ENCODE assay signal across 19 mouse cellular contexts in the genomic region with DNA sequence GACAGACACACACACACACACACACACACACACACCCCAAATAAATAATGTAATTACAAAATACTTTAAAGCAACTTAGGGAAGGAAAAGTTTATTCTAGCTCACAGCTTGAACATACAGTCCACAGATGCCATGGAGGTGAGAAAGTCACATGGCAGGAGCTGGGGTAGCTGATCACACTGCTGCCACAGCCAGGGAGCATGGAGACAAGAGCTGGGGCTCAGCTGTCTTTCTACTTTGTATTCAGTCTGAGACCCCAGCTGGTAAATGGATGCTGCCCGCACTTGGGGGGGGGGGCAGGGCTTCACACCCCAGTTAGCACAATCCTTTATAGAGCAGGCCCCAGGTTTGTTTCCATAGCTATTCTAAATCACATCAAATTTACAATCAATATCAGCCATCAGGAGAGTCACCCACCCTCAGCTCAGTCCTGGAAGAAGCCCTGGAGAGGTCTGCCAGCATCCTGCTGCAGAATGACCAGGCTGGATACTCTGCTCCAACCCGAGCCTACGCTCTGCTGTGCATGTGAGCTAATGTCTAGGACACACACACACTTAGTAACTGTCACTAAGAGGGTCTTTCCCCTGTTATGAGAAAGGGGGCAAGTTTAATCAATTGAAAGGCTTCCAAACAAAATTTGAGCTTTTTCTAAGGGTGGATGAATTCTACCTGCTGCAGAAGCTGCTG.
DNase-seq lines count a peak whose midpoint lies in the region; ATAC-seq and TF ChIP-seq lines count a peak whose summit lies in the region.
"Had no signal": no experiment of that assay in that cellular context is flagged by ENCODE, and none has a peak within 500 bp of the region (broad histone marks: within the 10 kb centered on the region; RNA-seq: fewer than 3 reads in every experiment).

No protein-coding gene starts in this region.

- H3K36me3 ChIP-seq in hindbrain, embryonic 10.5 days: no peaks in the 10 kb centered on the region
- H3K36me3 ChIP-seq in hindbrain, embryonic 16.5 days (ENCODE audit: control insufficient read depth, insufficient read depth, low read length): no peaks in the 10 kb centered on the region
- H3K36me3 ChIP-seq in midbrain, embryonic 11.5 days (ENCODE audit: control insufficient read depth, insufficient read depth, low read length): no peaks in the 10 kb centered on the region
- H3K36me3 ChIP-seq in midbrain, postnatal 0 days (ENCODE audit: insufficient read depth, low read length): no peaks in the 10 kb centered on the region
- H3K36me3 ChIP-seq in midbrain, embryonic 14.5 days (ENCODE audit: control insufficient read depth, insufficient read depth, low read length): no peaks in the 10 kb centered on the region
- H3K36me3 ChIP-seq: embryonic facial prominence, embryonic 12.5 days; heart, embryonic 15.5 days had no signal

- H3K27ac ChIP-seq in hindbrain, embryonic 10.5 days: 0 out of 2 replicates have a peak overlapping the region, but pooled peaks have one; percentile 10
- no peak overlapping the region for H3K27ac ChIP-seq in hindbrain, embryonic 16.5 days (ENCODE audit: low read depth, low read length)
- no peak overlapping the region for H3K27ac ChIP-seq in midbrain, embryonic 11.5 days (ENCODE audit: low read depth, low read length)
- no peak overlapping the region for H3K27ac ChIP-seq in midbrain, postnatal 0 days (ENCODE audit: low read depth, low read length)
- H3K27ac ChIP-seq in midbrain, embryonic 14.5 days (replicated peaks; ENCODE audit: low read depth, low read length): no peak overlapping the region
- H3K27ac ChIP-seq: embryonic facial prominence, embryonic 12.5 days; heart, adult 2 months; heart, embryonic 15.5 days had no signal

- 0 out of 2 replicates have a peak, but pooled peaks cover 6% of the 10 kb centered on the region for H3K9me3 ChIP-seq in hindbrain, embryonic 10.5 days
- H3K9me3 ChIP-seq in hindbrain, embryonic 16.5 days (ENCODE audit: control insufficient read depth, low read length): peaks cover 4% of the 10 kb centered on the region; the same call in 1 of the 2 replicates
- no peaks in the 10 kb centered on the region; the same call in 1 of the 2 replicates for H3K9me3 ChIP-seq in midbrain, embryonic 11.5 days (ENCODE audit: control insufficient read depth, low read length)
- no peaks in the 10 kb centered on the region for H3K9me3 ChIP-seq in midbrain, postnatal 0 days (ENCODE audit: low read length)
- peaks cover 6% of the 10 kb centered on the region for H3K9me3 ChIP-seq in midbrain, embryonic 14.5 days (ENCODE audit: control insufficient read depth, low read length)
- H3K9me3 ChIP-seq: embryonic facial prominence, embryonic 12.5 days; heart, embryonic 15.5 days had no signal

- 0 out of 2 replicates have a peak, but pooled peaks cover 8% of the 10 kb centered on the region for H3K27me3 ChIP-seq in hindbrain, embryonic 10.5 days (ENCODE audit: insufficient read depth, poor library complexity, severe bottlenecking)
- H3K27me3 ChIP-seq in hindbrain, embryonic 16.5 days (replicated peaks; ENCODE audit: control insufficient read depth, insufficient read depth, low read length): no peaks in the 10 kb centered on the region; the same call in 1 of the 2 replicates
- no peaks in the 10 kb centered on the region for H3K27me3 ChIP-seq in midbrain, embryonic 11.5 days (ENCODE audit: control insufficient read depth, insufficient read depth, low read length)
- H3K27me3 ChIP-seq in midbrain, postnatal 0 days (ENCODE audit: insufficient read depth, low read length): no peaks in the 10 kb centered on the region
- H3K27me3 ChIP-seq in midbrain, embryonic 14.5 days (ENCODE audit: control insufficient read depth, insufficient read depth, low read length): no peaks in the 10 kb centered on the region
- H3K27me3 ChIP-seq: embryonic facial prominence, embryonic 12.5 days had no signal

- 63% methylated on average over 3 of the region's 3 CpGs for WGBS in hindbrain, embryonic 10.5 days
- WGBS in hindbrain, embryonic 16.5 days: 36% methylated on average over 3 of the region's 3 CpGs
- WGBS in midbrain, embryonic 11.5 days: 52% methylated on average over 3 of the region's 3 CpGs
- 46% methylated on average over 3 of the region's 3 CpGs for WGBS in midbrain, postnatal 0 days
- 35% methylated on average over 3 of the region's 3 CpGs for WGBS in midbrain, embryonic 14.5 days

- H3K4me3 ChIP-seq in hindbrain, embryonic 10.5 days: no peak overlapping the region
- H3K4me3 ChIP-seq in hindbrain, embryonic 16.5 days (ENCODE audit: low read length): no peak overlapping the region
- no peak overlapping the region for H3K4me3 ChIP-seq in midbrain, embryonic 11.5 days (ENCODE audit: low read depth, low read length)
- no peak overlapping the region for H3K4me3 ChIP-seq in midbrain, postnatal 0 days (ENCODE audit: low read depth, low read length)
- no peak overlapping the region for H3K4me3 ChIP-seq in midbrain, embryonic 14.5 days (replicated peaks; ENCODE audit: low read depth, low read length)
- H3K4me3 ChIP-seq: embryonic facial prominence, embryonic 12.5 days; heart, adult 2 months; heart, embryonic 15.5 days had no signal

- peaks cover 17% of the 10 kb centered on the region for H3K4me1 ChIP-seq in hindbrain, embryonic 10.5 days (replicated peaks)
- no peaks in the 10 kb centered on the region for H3K4me1 ChIP-seq in hindbrain, embryonic 16.5 days (ENCODE audit: control insufficient read depth, insufficient read depth, low read depth, low read length)
- peaks cover 4% of the 10 kb centered on the region; the same call in 1 of the 2 replicates for H3K4me1 ChIP-seq in midbrain, embryonic 11.5 days (ENCODE audit: control insufficient read depth, insufficient read depth, low read length)
- H3K4me1 ChIP-seq in midbrain, postnatal 0 days (ENCODE audit: insufficient read depth, low read length): no peaks in the 10 kb centered on the region
- no peaks in the 10 kb centered on the region for H3K4me1 ChIP-seq in midbrain, embryonic 14.5 days (ENCODE audit: control insufficient read depth, insufficient read depth, low read length)
- H3K4me1 ChIP-seq: embryonic facial prominence, embryonic 12.5 days; heart, embryonic 15.5 days had no signal

- DNase-seq in hindbrain, embryonic 10.5 days (ENCODE audit: low spot score): no peak
- no peak for DNase-seq in midbrain, embryonic 11.5 days (ENCODE audit: low spot score, missing footprints)
- no peak for DNase-seq in midbrain, postnatal 0 days (ENCODE audit: low spot score)
- DNase-seq in brain, embryonic 14.5 days (ENCODE audit: low read depth): peak; percentile 52
- peak; percentile 31 for DNase-seq in midbrain, embryonic 14.5 days
- no peak for DNase-seq in testis, postnatal 14 days (ENCODE audit: low spot score)
- DNase-seq: adrenal gland, postnatal 10 days; cerebellum, adult 11-12 months; cerebellum, adult 9-10 months; cerebellum, postnatal 25 days; forebrain, postnatal 0 days; gastrocnemius, postnatal 14 days; heart, adult 2 months; heart, postnatal 14 days had no signal

- no peak for TF ChIP-seq POLR2A in brain, embryonic 14.5 days (IDR thresholded peaks at IDR 0.05; ENCODE audit: borderline replicate concordance, extremely low read depth, insufficient read depth, insufficient read length, poor library complexity, severe bottlenecking)

- ATAC-seq in hindbrain, embryonic 16.5 days: no peak
- 0 out of 2 replicates have a peak, but pooled peaks have one; percentile 14 for ATAC-seq in midbrain, embryonic 11.5 days (ENCODE audit: low FRiP score)
- no peak for ATAC-seq in midbrain, postnatal 0 days (ENCODE audit: low FRiP score)
- no peak for ATAC-seq in midbrain, embryonic 14.5 days (ENCODE audit: low FRiP score, low TSS enrichment)
- no peak for ATAC-seq in megakaryocyte, adult 5-6 weeks (ENCODE audit: poor library complexity, severe bottlenecking)
- ATAC-seq: forebrain, postnatal 0 days had no signal

- no peak overlapping the region for H3K9ac ChIP-seq in hindbrain, embryonic 16.5 days (ENCODE audit: low read depth, low read length)
- no peak overlapping the region for H3K9ac ChIP-seq in midbrain, embryonic 11.5 days (ENCODE audit: low read length)
- H3K9ac ChIP-seq in midbrain, postnatal 0 days (replicated peaks; ENCODE audit: low read length, poor library complexity, severe bottlenecking): no peak overlapping the region
- H3K9ac ChIP-seq in midbrain, embryonic 14.5 days (replicated peaks; ENCODE audit: low read length): no peak overlapping the region
- H3K9ac ChIP-seq: embryonic facial prominence, embryonic 12.5 days; forebrain, postnatal 0 days; heart, embryonic 15.5 days had no signal

- no peak overlapping the region for H3K4me2 ChIP-seq in hindbrain, embryonic 16.5 days (ENCODE audit: low read length)
- H3K4me2 ChIP-seq in midbrain, embryonic 11.5 days: no peak overlapping the region
- H3K4me2 ChIP-seq in midbrain, postnatal 0 days (ENCODE audit: low read depth, low read length, poor library complexity, severe bottlenecking): no peak overlapping the region
- no peak overlapping the region for H3K4me2 ChIP-seq in midbrain, embryonic 14.5 days (ENCODE audit: low read length)
- H3K4me2 ChIP-seq: embryonic facial prominence, embryonic 12.5 days; heart, embryonic 11.5 days; heart, embryonic 15.5 days had no signal

- no peak for TF ChIP-seq CTCF in midbrain, postnatal 0 days (IDR thresholded peaks at IDR 0.05)
- no peak for TF ChIP-seq CTCF in brain, embryonic 14.5 days (IDR thresholded peaks at IDR 0.05; ENCODE audit: borderline replicate concordance, extremely low read depth, insufficient read depth, insufficient read length)

Comparison
In these comparisons a context has a peak if more than half of its experiments do, and no peak if none do; other contexts are left out.
1. DNase-seq: peak in brain, embryonic 14.5 days (single experiment) and midbrain, embryonic 14.5 days (single experiment); none in hindbrain, embryonic 10.5 days (single experiment), midbrain, embryonic 11.5 days (single experiment), midbrain, postnatal 0 days (single experiment) and testis, postnatal 14 days (single experiment).